Mouse (Mus musculus) right cerebral cortex, postnatal 14 days (tissue): ENCODE data around the gene Nek3.
"Not testable (repeated sequence)": the region's sequence is repeated elsewhere in the genome, so short reads cannot be mapped to it uniquely, and the experiment has no call there.

Experiments used
- DNase-seq: peaks from one replicate; pipeline ENCODE4 v3.0.0; 2022

Nek3 gene

DNA sequence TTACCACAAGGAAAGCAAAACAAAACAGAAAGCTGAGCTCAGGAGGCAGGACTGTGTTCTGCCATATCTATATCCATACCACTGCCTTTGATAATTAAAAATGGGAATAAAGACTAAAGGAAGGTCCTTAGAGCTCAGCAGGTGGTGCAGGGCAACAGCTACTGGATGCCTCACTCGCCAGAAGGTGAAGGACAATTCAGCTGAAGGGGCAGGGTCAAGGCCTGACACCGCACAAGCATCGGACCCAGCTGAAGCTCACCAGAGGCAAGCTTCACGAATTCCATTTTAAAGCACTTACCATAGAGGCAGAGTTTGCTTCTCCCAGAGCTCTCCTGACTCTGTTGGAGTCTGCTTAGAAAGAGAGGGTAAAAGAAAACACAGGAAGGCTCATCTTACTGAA is 23.6 kb downstream of the Nek3 start:
- no peak for DNase-seq

DNA sequence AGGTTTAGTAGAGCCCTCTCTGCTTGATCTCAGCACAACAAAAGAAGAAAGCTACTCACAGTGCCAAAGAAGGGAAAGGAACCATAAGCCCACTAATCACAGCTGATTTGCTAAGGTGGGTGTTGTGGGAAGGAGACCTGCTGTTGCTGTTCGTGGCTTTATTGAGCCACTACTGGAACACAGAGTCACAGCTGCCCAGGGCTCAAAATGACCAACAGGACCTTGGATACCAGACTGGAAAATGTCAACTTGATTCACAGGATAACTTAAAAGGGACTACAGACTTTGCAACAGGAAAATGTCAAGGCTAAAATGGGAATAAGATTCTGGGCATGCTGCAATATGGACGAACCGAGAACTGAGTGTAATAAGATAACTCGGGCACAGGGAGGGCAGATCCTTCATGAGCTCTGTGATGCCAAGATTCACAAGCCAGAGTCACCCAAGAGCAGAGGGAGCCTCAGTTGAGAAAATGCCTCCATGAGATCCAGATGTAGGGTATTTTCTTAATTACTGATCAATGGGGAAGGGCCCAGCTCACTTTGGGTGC is 24.3 kb downstream of the Nek3 start:
- no peak for DNase-seq

DNA sequence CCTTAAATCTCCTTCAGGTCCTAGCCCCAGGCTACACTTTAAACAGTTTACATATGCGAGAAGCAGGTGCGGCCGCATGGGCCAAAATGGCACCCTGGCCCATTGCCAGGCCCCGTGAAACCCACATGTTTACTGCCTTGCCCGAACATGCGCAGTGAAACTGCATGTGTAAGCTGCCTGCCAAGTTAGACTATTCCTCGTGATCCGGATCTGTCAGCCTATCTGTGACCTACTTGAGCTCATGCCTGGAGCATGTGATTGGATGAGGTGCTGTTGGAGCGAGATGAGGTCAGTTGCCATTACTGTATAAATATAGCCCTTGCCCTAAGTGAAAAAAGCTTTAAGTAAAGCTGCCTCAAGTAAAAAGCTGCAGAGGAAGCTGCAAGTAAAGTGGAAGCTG is 29.8 kb downstream of the Nek3 start:
- DNase-seq, result not testable (repeated sequence)

DNA sequence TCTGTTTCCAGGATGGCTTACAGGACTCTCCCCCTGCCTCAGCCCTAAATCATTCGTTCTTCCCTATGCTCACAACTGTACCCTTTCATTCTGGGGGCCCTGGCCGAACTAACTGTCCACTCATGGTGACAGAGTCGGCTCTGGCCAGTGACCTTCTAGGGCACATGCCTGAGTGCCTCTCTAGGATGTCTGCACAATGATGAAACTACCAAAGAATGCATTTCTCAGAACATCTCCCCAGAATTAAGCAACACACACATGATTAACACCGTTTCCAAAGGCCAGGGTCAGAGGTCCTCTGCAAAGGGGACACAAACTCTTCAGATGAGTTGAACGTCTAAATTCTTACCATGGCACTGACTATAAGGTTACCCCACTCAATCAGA is 31.5 kb downstream of the Nek3 start:
- no peak for DNase-seq

DNA sequence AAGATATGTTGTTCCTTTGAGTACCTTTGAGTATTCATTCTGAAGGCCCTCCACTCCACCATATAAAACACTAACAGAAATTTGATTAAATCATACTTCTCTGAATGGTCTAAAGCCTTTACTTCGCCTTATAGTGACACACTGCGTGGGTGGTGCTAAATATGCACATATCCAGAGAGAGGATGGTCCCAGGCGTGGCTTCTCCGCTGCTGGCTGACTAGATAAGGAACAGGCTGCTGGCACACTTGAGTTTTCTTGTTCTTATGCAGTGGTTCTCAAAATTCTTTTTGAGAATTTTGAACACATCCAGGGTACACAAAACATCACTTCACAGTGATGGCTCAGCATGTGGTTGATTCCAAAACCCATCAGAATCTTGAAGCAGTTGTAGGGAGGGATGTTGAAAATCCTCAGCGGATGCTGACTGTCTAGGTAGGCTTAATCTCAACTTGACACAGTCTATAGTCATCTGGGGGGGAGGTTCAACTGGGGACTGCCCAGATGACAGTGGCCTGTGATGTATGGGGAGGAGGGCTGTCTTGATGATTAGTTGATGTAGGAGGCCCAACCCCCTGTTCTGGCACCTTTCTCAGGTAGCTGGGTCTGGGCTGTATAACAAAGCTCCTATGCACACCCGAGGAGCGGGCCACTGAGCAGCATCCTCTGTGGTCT is 32.0 kb downstream of the Nek3 start:
- no peak for DNase-seq

DNA sequence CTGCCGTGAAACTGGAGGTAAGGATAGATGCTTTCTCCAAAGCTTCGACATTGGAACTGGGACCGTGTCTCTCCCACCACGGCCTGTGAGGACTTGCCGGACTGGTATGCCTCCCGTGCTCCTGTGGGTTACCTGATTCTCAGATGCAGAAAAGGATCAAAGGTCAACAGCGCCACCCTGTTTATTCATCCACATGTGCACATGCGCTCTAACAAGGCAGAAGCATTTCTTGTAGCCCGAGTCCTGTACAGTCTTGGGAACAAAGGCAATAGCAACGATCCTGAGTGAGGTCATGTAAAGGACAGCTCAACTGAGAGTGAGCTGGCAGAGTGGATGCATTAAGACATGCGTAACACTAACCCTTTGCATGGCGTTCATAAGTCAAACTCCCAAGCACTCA is 34.2 kb downstream of the Nek3 start:
- no peak for DNase-seq

DNA sequence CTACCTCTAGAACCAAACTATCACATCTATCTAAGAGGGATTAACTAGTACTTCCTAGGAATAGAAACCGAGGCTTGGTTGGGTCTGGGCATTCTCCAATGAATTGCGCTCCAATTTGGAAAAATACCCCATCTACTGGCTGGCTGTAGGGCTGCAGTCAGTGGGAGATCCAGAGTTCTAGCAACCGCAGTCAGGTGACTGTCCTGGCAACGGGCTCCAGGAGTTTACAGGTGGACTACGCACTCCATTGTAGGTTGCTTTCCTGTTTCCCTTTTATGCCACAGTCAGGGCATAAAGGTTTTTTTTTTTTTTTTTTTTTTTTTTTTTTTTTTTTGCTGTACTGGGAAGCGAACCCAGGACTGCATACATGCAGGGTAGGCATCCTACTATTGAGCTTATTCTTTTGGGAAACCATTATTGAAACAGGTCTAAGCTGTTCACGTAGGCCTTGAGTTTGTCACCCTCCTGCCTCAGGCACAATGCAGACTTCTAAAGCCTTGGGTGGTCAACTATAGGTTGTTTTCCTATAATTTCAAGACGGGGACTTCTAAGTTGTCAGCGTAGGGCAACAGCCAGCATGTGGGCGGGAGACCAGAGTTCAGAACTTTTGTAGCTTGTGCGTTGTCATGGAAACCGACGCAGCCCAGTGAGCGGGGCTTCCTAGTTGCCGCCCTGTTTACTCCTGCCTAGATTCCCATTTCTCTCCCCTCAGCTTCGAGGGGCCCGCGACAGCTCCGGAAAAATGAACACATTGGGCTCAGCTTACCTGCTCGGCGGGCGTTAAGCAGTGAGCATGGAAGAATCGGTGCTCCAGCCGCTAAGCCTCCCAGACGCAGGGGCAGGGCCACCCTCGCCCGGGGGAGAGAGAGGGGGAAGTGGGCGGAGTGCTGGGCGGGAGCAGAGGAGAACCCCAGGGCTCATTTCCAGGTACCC is 41.7 kb downstream of the Nek3 start, which contains the start of gene Nek5:
Nek5 (minus strand) TSS at position 834 of the 933 bp plus-strand sequence.
- peak; percentile 9 for DNase-seq

DNA sequence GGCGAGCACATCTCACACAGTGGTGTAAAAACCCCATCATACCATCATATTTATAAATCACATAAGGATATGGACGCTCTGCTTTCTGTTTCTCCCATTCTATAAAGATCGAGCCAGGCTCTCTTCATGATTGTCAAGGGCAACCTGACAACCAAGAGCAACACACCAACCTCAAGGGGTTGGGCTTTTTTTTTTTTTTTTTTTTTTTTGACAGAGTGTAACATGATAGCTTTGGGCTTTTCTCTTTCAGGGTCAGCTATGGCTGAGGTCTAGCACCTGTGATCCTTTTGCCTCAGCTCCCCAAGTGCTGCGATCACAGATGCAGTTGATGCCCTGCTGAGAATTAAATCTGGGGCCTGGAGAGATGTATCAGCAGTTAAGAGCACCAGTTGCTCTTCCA is 59.2 kb downstream of the Nek3 start:
- DNase-seq, result no peak

DNA sequence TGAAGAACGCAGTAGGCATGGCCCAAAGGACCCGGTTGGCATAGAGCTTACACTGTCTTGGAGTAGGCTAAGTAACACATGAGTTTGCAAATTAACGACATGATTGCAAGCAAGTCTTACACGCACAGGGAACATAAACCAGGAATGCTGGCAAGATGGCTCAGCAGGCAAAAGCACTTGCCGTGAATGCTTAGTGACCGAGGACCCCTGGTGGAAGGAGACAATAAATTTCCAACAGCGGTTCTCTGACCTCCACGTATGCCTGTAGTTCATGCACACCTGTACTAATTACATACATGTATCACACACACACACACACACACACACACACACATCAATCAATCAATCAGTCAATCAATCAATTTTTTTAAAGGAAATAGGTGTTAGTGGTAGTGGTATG is 74.7 kb downstream of the Nek3 start:
- DNase-seq, result peak; percentile 5

DNA sequence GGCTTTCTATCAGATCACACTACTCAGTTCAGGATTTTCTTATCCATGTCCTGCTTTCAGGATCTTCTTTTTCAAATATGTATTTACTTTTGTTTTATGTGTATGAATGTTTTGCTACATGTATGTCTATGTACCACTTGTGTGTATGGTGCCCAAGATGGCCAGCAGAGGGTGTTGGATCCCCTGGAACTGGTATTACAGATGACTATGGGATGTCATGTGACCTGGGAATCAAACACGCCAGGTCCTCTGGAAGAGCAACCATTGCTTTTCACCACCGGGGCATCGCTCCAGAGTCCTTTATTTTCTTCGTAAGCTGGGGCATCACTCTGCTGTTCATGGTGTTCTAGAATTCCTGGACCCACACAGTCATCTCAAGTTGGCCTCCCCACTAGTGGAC is 77.0 kb downstream of the Nek3 start:
- DNase-seq, result no peak

DNA sequence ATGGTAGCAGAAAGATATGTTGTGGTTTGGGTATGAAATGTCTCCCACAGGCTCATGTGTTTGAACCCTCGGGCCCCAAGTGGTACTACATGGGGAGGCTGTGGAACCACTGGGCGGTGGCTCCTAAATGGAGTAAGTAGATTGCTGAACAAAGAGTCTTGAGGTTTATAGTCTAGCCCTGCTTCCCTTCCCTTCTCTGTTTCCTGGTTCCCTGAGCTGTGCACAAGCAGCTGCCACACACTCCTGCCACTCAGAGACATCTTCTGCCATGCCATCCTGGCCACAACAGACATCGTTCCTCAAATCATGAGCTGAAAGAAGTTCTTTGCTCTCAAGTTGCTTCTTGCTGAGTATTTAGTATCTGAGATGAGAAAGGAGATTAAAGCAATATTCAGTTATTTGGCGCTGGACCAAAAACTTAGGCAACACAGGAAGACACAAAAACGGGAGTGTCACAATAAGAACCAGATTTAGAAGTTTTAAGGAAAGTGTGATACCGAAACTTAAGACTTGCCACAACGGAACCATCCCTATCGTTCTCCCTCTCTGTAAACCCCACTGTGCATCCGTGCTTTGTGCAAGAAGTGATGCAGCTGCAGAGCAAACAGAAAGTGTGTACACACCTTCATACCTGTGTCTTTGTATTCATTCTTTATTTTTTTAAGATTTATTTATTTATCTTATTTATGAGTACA is 86.8 kb downstream of the Nek3 start:
- no peak for DNase-seq
